ENCODE assay signal across 18 mouse cellular contexts in genomic region chr15:93903671-93904603, GRCm38 (mm10).
A peak's percentile ranks its signal among the peaks of the same experiment; 100 is the strongest.
DNase-seq lines count a peak whose midpoint lies in the region; ATAC-seq lines count a peak whose summit lies in the region.
"Had no signal": no experiment of that assay in that cellular context is flagged by ENCODE, and none has a peak within 500 bp of the region (broad histone marks: within the 10 kb centered on the region; RNA-seq: fewer than 3 reads in every experiment).

No protein-coding gene starts in this region.

- peak; percentile 51 for ATAC-seq in forebrain, embryonic 11.5 days (replicated peaks; ENCODE audit: low FRiP score)
- no peak for ATAC-seq in forebrain, embryonic 15.5 days (replicated peaks)
- peak; percentile 86 for ATAC-seq in neural tube, embryonic 11.5 days (ENCODE audit: insufficient read depth, low FRiP score, low TSS enrichment)
- no peak for ATAC-seq in neural tube, embryonic 15.5 days (ENCODE audit: low FRiP score)
- ATAC-seq: midbrain, embryonic 15.5 days had no signal

- 48% methylated on average over 18 of the region's 18 CpGs for WGBS in forebrain, embryonic 11.5 days
- WGBS in forebrain, embryonic 15.5 days: 44% methylated on average over 18 of the region's 18 CpGs
- 29% methylated on average over 18 of the region's 18 CpGs for WGBS in neural tube, embryonic 11.5 days
- WGBS in neural tube, embryonic 15.5 days: 24% methylated on average over 18 of the region's 18 CpGs

- DNase-seq in forebrain, embryonic 11.5 days (ENCODE audit: low spot score): no peak
- no peak for DNase-seq in neural tube, embryonic 11.5 days (ENCODE audit: low spot score)
- peak; percentile 88 for DNase-seq in forelimb bud, embryonic 11.5 days (ENCODE audit: low read depth, low spot score)
- DNase-seq in thymus, postnatal 10 days (ENCODE audit: low spot score in 2 of 2): peak; percentile 28 to 30
- DNase-seq in gastrocnemius, adult 18-20 months (ENCODE audit: low spot score): no peak
- no peak for DNase-seq in left cerebral cortex, postnatal 10 days (ENCODE audit: extremely low spot score in 1 of 2, low spot score in 2 of 2)
- DNase-seq: adrenal gland, postnatal 36 days; cerebellum, postnatal 10 days; heart, postnatal 4 days; kidney, adult 11 months; kidney, postnatal 36 days; layer of hippocampus, postnatal 36 days; left cerebral cortex, postnatal 4 days; lung, postnatal 36 days had no signal

- H3K27me3 ChIP-seq in forebrain, embryonic 11.5 days (ENCODE audit: control insufficient read depth, insufficient read depth, low read length): no peaks in the 10 kb centered on the region; the same call in 1 of the 2 replicates
- no peaks in the 10 kb centered on the region for H3K27me3 ChIP-seq in forebrain, embryonic 15.5 days
- H3K27me3 ChIP-seq in neural tube, embryonic 11.5 days (ENCODE audit: control insufficient read depth, insufficient read depth, low read length): no peaks in the 10 kb centered on the region
- H3K27me3 ChIP-seq in neural tube, embryonic 15.5 days (replicated peaks): no peaks in the 10 kb centered on the region
- H3K27me3 ChIP-seq: heart, embryonic 13.5 days; midbrain, embryonic 15.5 days had no signal

- H3K9me3 ChIP-seq in forebrain, embryonic 11.5 days (ENCODE audit: control insufficient read depth, low read length): no peaks in the 10 kb centered on the region
- H3K9me3 ChIP-seq in forebrain, embryonic 15.5 days: no peaks in the 10 kb centered on the region
- no peaks in the 10 kb centered on the region for H3K9me3 ChIP-seq in neural tube, embryonic 11.5 days (ENCODE audit: control insufficient read depth, low read length)
- H3K9me3 ChIP-seq in neural tube, embryonic 15.5 days (replicated peaks): no peaks in the 10 kb centered on the region
- H3K9me3 ChIP-seq: heart, embryonic 13.5 days; midbrain, embryonic 15.5 days had no signal

- H3K4me1 ChIP-seq in forebrain, embryonic 11.5 days (replicated peaks; ENCODE audit: control insufficient read depth, insufficient read depth, low read length): 0 out of 2 replicates have a peak, but pooled peaks cover 2% of the 10 kb centered on the region
- no peaks in the 10 kb centered on the region for H3K4me1 ChIP-seq in forebrain, embryonic 15.5 days
- peaks cover 10% of the 10 kb centered on the region for H3K4me1 ChIP-seq in neural tube, embryonic 11.5 days (ENCODE audit: control insufficient read depth, insufficient read depth, low read length)
- H3K4me1 ChIP-seq in neural tube, embryonic 15.5 days: peaks cover 10% of the 10 kb centered on the region; the same call in 1 of the 2 replicates
- H3K4me1 ChIP-seq: heart, embryonic 13.5 days; midbrain, embryonic 15.5 days had no signal

- H3K4me2 ChIP-seq in forebrain, embryonic 11.5 days (ENCODE audit: low read depth, low read length, severe bottlenecking): no peak overlapping the region
- no peak overlapping the region for H3K4me2 ChIP-seq in forebrain, embryonic 15.5 days (replicated peaks)
- no peak overlapping the region for H3K4me2 ChIP-seq in neural tube, embryonic 11.5 days (ENCODE audit: low read depth)
- no peak overlapping the region for H3K4me2 ChIP-seq in neural tube, embryonic 15.5 days
- H3K4me2 ChIP-seq: heart, embryonic 13.5 days; midbrain, embryonic 15.5 days had no signal

- H3K9ac ChIP-seq in forebrain, embryonic 11.5 days (ENCODE audit: low read length): no peak overlapping the region
- H3K9ac ChIP-seq in forebrain, embryonic 15.5 days (replicated peaks): no peak overlapping the region
- no peak overlapping the region for H3K9ac ChIP-seq in neural tube, embryonic 11.5 days (ENCODE audit: low read length)
- no peak overlapping the region for H3K9ac ChIP-seq in neural tube, embryonic 15.5 days (replicated peaks)
- H3K9ac ChIP-seq: heart, embryonic 13.5 days; midbrain, embryonic 15.5 days had no signal

- no peaks in the 10 kb centered on the region for H3K36me3 ChIP-seq in forebrain, embryonic 11.5 days (ENCODE audit: control insufficient read depth, insufficient read depth, low read length)
- H3K36me3 ChIP-seq in forebrain, embryonic 15.5 days: no peaks in the 10 kb centered on the region
- no peaks in the 10 kb centered on the region for H3K36me3 ChIP-seq in neural tube, embryonic 11.5 days (ENCODE audit: control insufficient read depth, insufficient read depth, low read length)
- H3K36me3 ChIP-seq in neural tube, embryonic 15.5 days: no peaks in the 10 kb centered on the region
- H3K36me3 ChIP-seq: heart, embryonic 13.5 days; midbrain, embryonic 15.5 days had no signal

- H3K4me3 ChIP-seq in forebrain, embryonic 11.5 days (ENCODE audit: low read depth, low read length): no peak overlapping the region
- no peak overlapping the region for H3K4me3 ChIP-seq in forebrain, embryonic 15.5 days
- H3K4me3 ChIP-seq in neural tube, embryonic 11.5 days (ENCODE audit: low read depth, low read length): no peak overlapping the region
- H3K4me3 ChIP-seq in neural tube, embryonic 15.5 days (replicated peaks): no peak overlapping the region
- H3K4me3 ChIP-seq: heart, embryonic 13.5 days; midbrain, embryonic 15.5 days had no signal

- H3K27ac ChIP-seq in forebrain, embryonic 11.5 days (ENCODE audit: low read depth, low read length): no peak overlapping the region
- no peak overlapping the region for H3K27ac ChIP-seq in forebrain, embryonic 15.5 days (replicated peaks)
- H3K27ac ChIP-seq in neural tube, embryonic 11.5 days (ENCODE audit: low read depth, low read length): no peak overlapping the region
- H3K27ac ChIP-seq in neural tube, embryonic 15.5 days (replicated peaks): no peak overlapping the region
- H3K27ac ChIP-seq: heart, embryonic 13.5 days; midbrain, embryonic 15.5 days had no signal

- intact Hi-C loops in left cerebral cortex, postnatal 10 days (cut with DNase I): no loop called here

Comparison
In these comparisons a context has a peak if more than half of its experiments do, and no peak if none do; other contexts are left out.
1. ATAC-seq: peak in forebrain, embryonic 11.5 days (single experiment) and neural tube, embryonic 11.5 days (single experiment); none in forebrain, embryonic 15.5 days (single experiment) and neural tube, embryonic 15.5 days (single experiment).
2. DNase-seq: peak in forelimb bud, embryonic 11.5 days (single experiment) and thymus, postnatal 10 days (2 of 2); none in forebrain, embryonic 11.5 days (single experiment), neural tube, embryonic 11.5 days (single experiment), gastrocnemius, adult 18-20 months (single experiment) and left cerebral cortex, postnatal 10 days (0 of 2).